Mouse (Mus musculus) bone marrow macrophage, adult 2 months (primary cell): ENCODE results near the gene Mast2.

Experiments used
- CTCF ChIP-seq: IDR thresholded peaks from 2 replicates; pipeline ENCODE4 v1.5.1; 2012; ENCODE audit warnings: low read depth, mild to moderate bottlenecking, low read length, moderate library complexity
- POLR2A ChIP-seq: IDR thresholded peaks from 2 replicates; pipeline ENCODE4 v1.6.1; 2012; ENCODE audit warnings: mild to moderate bottlenecking, low read depth, low read length, borderline replicate concordance

- no peak for TF ChIP-seq POLR2A
- no peak for TF ChIP-seq CTCF
Observed at GRCm38 (mm10) chr4:116422186-116422585, 41.8 kb downstream of the Mast2 start.
